Comparison of ENCODE assay signal across 12 mouse cellular contexts in genomic region chr1:162074626-162075410, GRCm38 (mm10).
DNase-seq lines count a peak whose midpoint lies in the region; ATAC-seq and TF ChIP-seq lines count a peak whose summit lies in the region.
"Had no signal": no experiment of that assay in that cellular context is flagged by ENCODE, and none has a peak within 500 bp of the region (broad histone marks: within the 10 kb centered on the region; RNA-seq: fewer than 3 reads in every experiment).

No protein-coding gene starts in this region.

- H3K4me2 ChIP-seq in heart, embryonic 15.5 days: no peak overlapping the region
- no peak overlapping the region for H3K4me2 ChIP-seq in lung, embryonic 14.5 days
- H3K4me2 ChIP-seq in embryonic facial prominence, embryonic 11.5 days (ENCODE audit: low read depth, low read length): no peak overlapping the region
- peak overlapping the region; percentile 70 for H3K4me2 ChIP-seq in myocyte (ENCODE audit: low read depth)
- H3K4me2 ChIP-seq: neural tube, embryonic 12.5 days had no signal

- H3K27me3 ChIP-seq in heart, embryonic 15.5 days: no peaks in the 10 kb centered on the region
- H3K27me3 ChIP-seq in lung, embryonic 14.5 days (ENCODE audit: insufficient read depth, low read length): no peaks in the 10 kb centered on the region
- no peaks in the 10 kb centered on the region for H3K27me3 ChIP-seq in embryonic facial prominence, embryonic 11.5 days (ENCODE audit: control insufficient read depth, insufficient read depth, low read length)
- H3K27me3 ChIP-seq in myocyte (ENCODE audit: control insufficient read depth, insufficient read depth, insufficient read length): no peaks in the 10 kb centered on the region
- H3K27me3 ChIP-seq: neural tube, embryonic 12.5 days had no signal

- no peaks in the 10 kb centered on the region for H3K9me3 ChIP-seq in heart, embryonic 15.5 days (replicated peaks)
- no peaks in the 10 kb centered on the region for H3K9me3 ChIP-seq in lung, embryonic 14.5 days (ENCODE audit: low read depth, low read length)
- no peaks in the 10 kb centered on the region for H3K9me3 ChIP-seq in embryonic facial prominence, embryonic 11.5 days (replicated peaks; ENCODE audit: control insufficient read depth, low read length)
- H3K9me3 ChIP-seq: neural tube, embryonic 12.5 days had no signal

- TF ChIP-seq CTCF in lung, embryonic 14.5 days (IDR thresholded peaks at IDR 0.05; ENCODE audit: low read depth): no peak

- no peak overlapping the region for H3ac ChIP-seq in myocyte (ENCODE audit: control insufficient read depth, insufficient read length)

- ATAC-seq in heart, embryonic 15.5 days (replicated peaks; ENCODE audit: insufficient number of reproducible peaks, insufficient read depth, low FRiP score, low read depth): no peak
- ATAC-seq in lung, embryonic 14.5 days (ENCODE audit: insufficient read depth): peak; percentile 85
- no peak; the same call in 1 of the 2 replicates for ATAC-seq in embryonic facial prominence, embryonic 11.5 days (replicated peaks; ENCODE audit: insufficient number of reproducible peaks, low FRiP score, low TSS enrichment, low read depth)
- ATAC-seq in megakaryocyte progenitor cell, adult 5-6 weeks (replicated peaks; ENCODE audit: poor library complexity): no peak
- ATAC-seq: CD4-positive, CD25-positive, alpha-beta regulatory T cell, adult 4 months had no signal

- TF ChIP-seq POLR2A in myocyte (IDR thresholded peaks at IDR 0.05; ENCODE audit: insufficient read length, low read depth): no peak

- H3K9ac ChIP-seq in heart, embryonic 15.5 days: no peak overlapping the region
- H3K9ac ChIP-seq in lung, embryonic 14.5 days: no peak overlapping the region
- peak overlapping the region; percentile 30; the same call in 1 of the 2 replicates for H3K9ac ChIP-seq in embryonic facial prominence, embryonic 11.5 days (replicated peaks; ENCODE audit: low read length)
- H3K9ac ChIP-seq: neural tube, embryonic 12.5 days had no signal

- 71% methylated on average over 17 of the region's 17 CpGs for WGBS in heart, embryonic 15.5 days
- 36% methylated on average over 17 of the region's 17 CpGs for WGBS in lung, embryonic 14.5 days
- WGBS in embryonic facial prominence, embryonic 11.5 days: 39% methylated on average over 17 of the region's 17 CpGs

- no peak for DNase-seq in heart, adult 9 months (ENCODE audit: low spot score in 2 of 2)
- peak; percentile 93 for DNase-seq in lung, embryonic 14.5 days
- DNase-seq in lung, adult 18-20 months: no peak
- DNase-seq in embryonic facial prominence, embryonic 11.5 days (ENCODE audit: low spot score): peak; percentile 80
- DNase-seq in left cerebral cortex, adult 8-10 months (ENCODE audit: low spot score in 2 of 2): no peak
- DNase-seq: cerebellum, postnatal 10 days; thymus, postnatal 14 days had no signal

- H3K27ac ChIP-seq in heart, embryonic 15.5 days: peak overlapping the region; percentile 57
- H3K27ac ChIP-seq in lung, embryonic 14.5 days (ENCODE audit: low read depth): peak overlapping the region; percentile 84
- H3K27ac ChIP-seq in embryonic facial prominence, embryonic 11.5 days (replicated peaks; ENCODE audit: low read depth, low read length): peak overlapping the region; percentile 89
- H3K27ac ChIP-seq: neural tube, embryonic 12.5 days had no signal

- no peaks in the 10 kb centered on the region for H3K79me2 ChIP-seq in myocyte (ENCODE audit: control insufficient read depth, insufficient read depth)

- H3K36me3 ChIP-seq in heart, embryonic 15.5 days: no peaks in the 10 kb centered on the region
- H3K36me3 ChIP-seq in lung, embryonic 14.5 days (ENCODE audit: insufficient read depth): no peaks in the 10 kb centered on the region
- H3K36me3 ChIP-seq in embryonic facial prominence, embryonic 11.5 days (replicated peaks; ENCODE audit: control insufficient read depth, insufficient read depth, low read depth, low read length): no peaks in the 10 kb centered on the region
- H3K36me3 ChIP-seq in myocyte (ENCODE audit: control insufficient read depth, insufficient read depth): no peaks in the 10 kb centered on the region
- H3K36me3 ChIP-seq: neural tube, embryonic 12.5 days had no signal

- no peaks in the 10 kb centered on the region; the same call in 1 of the 2 replicates for H3K4me1 ChIP-seq in heart, embryonic 15.5 days (replicated peaks)
- H3K4me1 ChIP-seq in lung, embryonic 14.5 days (ENCODE audit: insufficient read depth): peaks cover 24% of the 10 kb centered on the region
- H3K4me1 ChIP-seq in embryonic facial prominence, embryonic 11.5 days (ENCODE audit: control insufficient read depth, insufficient read depth, low read length): no peaks in the 10 kb centered on the region

- no peak overlapping the region for H3K4me3 ChIP-seq in heart, embryonic 15.5 days
- no peak overlapping the region for H3K4me3 ChIP-seq in lung, embryonic 14.5 days (ENCODE audit: low read depth, low read length)
- H3K4me3 ChIP-seq in embryonic facial prominence, embryonic 11.5 days (ENCODE audit: low read depth, low read length): no peak overlapping the region
- H3K4me3 ChIP-seq in myocyte: no peak overlapping the region
- H3K4me3 ChIP-seq: neural tube, embryonic 12.5 days had no signal

TF ChIP-seq in myocyte, 11 proteins besides CTCF, POLR2A, EP300 and RAD21:
- no peak for TF ChIP-seq E2F4 (IDR thresholded peaks at IDR 0.05; ENCODE audit: insufficient read depth)
- no peak for TF ChIP-seq POLR2AphosphoS2 (IDR thresholded peaks at IDR 0.05; ENCODE audit: insufficient read length, low read depth)
- TF ChIP-seq MYOG (IDR thresholded peaks at IDR 0.05; ENCODE audit: control insufficient read depth in 1 of 3, insufficient read depth in 1 of 3, insufficient read length in 2 of 3, low read depth in 2 of 3): no peak
- TF ChIP-seq REST (IDR thresholded peaks at IDR 0.05; ENCODE audit: insufficient read depth, insufficient read length): no peak
- TF ChIP-seq SRF (IDR thresholded peaks at IDR 0.05; ENCODE audit: control insufficient read depth, insufficient read length, low read depth): no peak
- no peak for TF ChIP-seq CEBPB (IDR thresholded peaks at IDR 0.05; ENCODE audit: insufficient read depth, poor library complexity, severe bottlenecking)
- TF ChIP-seq TCF3 (IDR thresholded peaks at IDR 0.05; ENCODE audit: insufficient read length, low read depth): no peak
- TF ChIP-seq MYOD1 (IDR thresholded peaks at IDR 0.05; ENCODE audit: control insufficient read depth in 1 of 3, insufficient read length in 2 of 3, low read depth in 2 of 3): no peak
- no peak for TF ChIP-seq USF1 (IDR thresholded peaks at IDR 0.05; ENCODE audit: low read depth)
- TF ChIP-seq MAX (IDR thresholded peaks at IDR 0.05; ENCODE audit: low read depth): no peak
- no peak for TF ChIP-seq TCF12 (IDR thresholded peaks at IDR 0.05; ENCODE audit: insufficient read depth, poor library complexity, severe bottlenecking)
TF ChIP-seq in myocyte: peak in this region for 0.

Comparison
In these comparisons a context has a peak if more than half of its experiments do, and no peak if none do; other contexts are left out.
1. DNase-seq: peak in lung, embryonic 14.5 days (single experiment) and embryonic facial prominence, embryonic 11.5 days (single experiment); none in heart, adult 9 months (0 of 2), lung, adult 18-20 months (0 of 2) and left cerebral cortex, adult 8-10 months (0 of 2).
2. Peak in every context shown above with its lines, with median percentiles within 50 percentile points of each other: H3K27ac ChIP-seq.